Mouse (Mus musculus): ENCODE measurements around the gene Prr29.
"Not testable (repeated sequence)": the region's sequence is repeated elsewhere in the genome, so short reads cannot be mapped to it uniquely, and the experiment has no call there.

- not testable (repeated sequence) for TF ChIP-seq CTCF, EP300 (IDR thresholded peaks at IDR 0.05)
These were observed 25.9 kb upstream of the Prr29 start for GRCm38 (mm10) chr11:106339323-106339722.

Measured in lung, postnatal 0 days (tissue).